Mouse (Mus musculus): ENCODE measurements around the gene Sec11a.

- no peak for TF ChIP-seq CTCF (IDR thresholded peaks at IDR 0.05; ENCODE audit: low read depth)
- TF ChIP-seq EP300 (IDR thresholded peaks at IDR 0.05; ENCODE audit: low read depth), result no peak
Measured at GRCm38 (mm10) chr7:80888595-80888994, 59.0 kb downstream of the Sec11a start.

All from liver, embryonic 14.5 days (tissue).